Mouse (Mus musculus) olfactory bulb, adult 2 months (tissue): ENCODE results near the gene Msh5. TPM values are rescaled to one million over a fixed set of nuclear protein-coding genes. Genes with fewer than 3 reads are reported as not detected.
"Not testable (repeated sequence)": the region's sequence is repeated elsewhere in the genome, so short reads cannot be mapped to it uniquely, and the experiment has no call there.

ENCODE experiments used
- H3K27ac ChIP-seq: fragments of 200-500 bp; 2 replicates; pipeline ENCODE4 v1.5.1; 2012; ENCODE audit warnings: low read depth, low read length; ENCODE audit not compliant: insufficient read depth
- H3K4me1 ChIP-seq: fragments of 200-500 bp; 2 replicates; pipeline ENCODE4 v1.6.1; 2012; ENCODE audit warnings: low read length; ENCODE audit not compliant: control insufficient read depth, insufficient read depth
- H3K4me3 ChIP-seq: fragments of 200-500 bp; 2 replicates; pipeline ENCODE4 v1.5.1; 2012; ENCODE audit warnings: mild to moderate bottlenecking, low read depth, low read length, moderate library complexity; ENCODE audit not compliant: insufficient read depth
- CTCF ChIP-seq: fragments of 200-500 bp; IDR thresholded peaks from 2 replicates; pipeline ENCODE4 v1.5.1; 2012; ENCODE audit warnings: low read depth, mild to moderate bottlenecking, low read length, moderate library complexity; ENCODE audit not compliant: insufficient read depth
- POLR2A ChIP-seq: fragments of 200-500 bp; IDR thresholded peaks from 2 replicates; pipeline ENCODE4 v1.6.1; 2012; ENCODE audit warnings: mild to moderate bottlenecking, low read depth, low read length, moderate library complexity; ENCODE audit not compliant: insufficient read depth
- WGBS: fragments of 180-500 bp; shearing (Covaris S2); methylation state at CpG from one replicate; pipeline ENCODE4 v1.1.7; 2018; 5-methylcytosine and 5-hydroxymethylcytosine counted together
- polyA plus RNA-seq: library from polyadenylated mRNA; stranded (reverse); fragments of >200 nt; gene quantifications from 2 replicates; pipeline ENCODE4 v1.2.4, GENCODE M21; 2012; ENCODE audit warnings: low replicate concordance; ENCODE audit not compliant: missing spikeins, insufficient read depth, insufficient read length

The Msh5 gene
- polyA plus RNA-seq, 1 experiment: not detected

GRCm38 (mm10) chr17:35002153-35002865 is 44.2 kb downstream of the Msh5 start:
- Histone ChIP-seq H3K4me3 (peak overlapping the region; percentile 84), H3K4me1 (peaks cover 10% of the 10 kb centered on the region), H3K27ac (no peak overlapping the region)
- 6% methylated on average over 12 of the region's 12 CpGs for WGBS
- TF ChIP-seq POLR2A: no peak
- TF ChIP-seq CTCF: no peak

- no peak overlapping the region; the same call in 1 of the 2 replicates for H3K27ac ChIP-seq
- under 1% methylated on average over 35 of the region's 35 CpGs for WGBS
- H3K4me1 ChIP-seq: peaks cover 10% of the 10 kb centered on the region
- TF ChIP-seq CTCF: no peak
- TF ChIP-seq POLR2A: no peak
- peak overlapping the region; percentile 84 for H3K4me3 ChIP-seq
These were observed 44.9 kb downstream of the Msh5 start for GRCm38 (mm10) chr17:35001452-35002152.

GRCm38 (mm10) chr17:35000717-35001451 is 45.7 kb downstream of the Msh5 start, which contains the start of gene Vars:
TSS of gene Vars (plus strand) at chr17:35000987.
- peaks cover 10% of the 10 kb centered on the region for H3K4me1 ChIP-seq
- peak within 1 kb of the TSS; percentile 84 for H3K4me3 ChIP-seq
- TF ChIP-seq CTCF (no peak), POLR2A (peak; percentile 54)
- under 1% methylated on average over 83 of the region's 83 CpGs for WGBS
- H3K27ac ChIP-seq: peak within 1 kb of the TSS; percentile 59

GRCm38 (mm10) chr17:34999871-35000716 is 46.5 kb downstream of the Msh5 start:
- H3K27ac ChIP-seq: not testable (repeated sequence)

GRCm38 (mm10) chr17:34998526-34999430 is 47.8 kb downstream of the Msh5 start:
- 91% methylated on average over 15 of the region's 15 CpGs for WGBS
- H3K27ac ChIP-seq: no peak overlapping the region
- TF ChIP-seq POLR2A (no peak), CTCF (no peak)

More at GRCm38 (mm10) chr17:34999871-35000716, 46.5 kb downstream of the Msh5 start:
- H3K4me1 ChIP-seq: peaks cover 10% of the 10 kb centered on the region
- H3K4me3 ChIP-seq: peak overlapping the region; percentile 84
- WGBS: 18% methylated on average over 30 of the region's 32 CpGs

GRCm38 (mm10) chr17:34997142-34997483 is 49.4 kb downstream of the Msh5 start:
- Histone ChIP-seq H3K27ac (no peak overlapping the region), H3K4me1 (peaks cover 4% of the 10 kb centered on the region), H3K4me3 (no peak overlapping the region)
- TF ChIP-seq CTCF: no peak
- no peak for TF ChIP-seq POLR2A
- WGBS: 89% methylated on average over 5 of the region's 5 CpGs

More at GRCm38 (mm10) chr17:34998526-34999430, 47.8 kb downstream of the Msh5 start:
- Histone ChIP-seq H3K4me1 (peaks cover 10% of the 10 kb centered on the region), H3K4me3 (no peak overlapping the region)

- 92% methylated on average over 13 of the region's 14 CpGs for WGBS
- peaks cover 4% of the 10 kb centered on the region for H3K4me1 ChIP-seq
- no peak for TF ChIP-seq POLR2A
- TF ChIP-seq CTCF: no peak
- no peak overlapping the region for H3K4me3 ChIP-seq
- no peak overlapping the region for H3K27ac ChIP-seq
These were observed 50.0 kb downstream of the Msh5 start for GRCm38 (mm10) chr17:34996411-34997141.

GRCm38 (mm10) chr17:34995927-34996326 is 50.6 kb downstream of the Msh5 start:
- not testable (repeated sequence) for H3K4me1 ChIP-seq, H3K4me3 ChIP-seq, H3K27ac ChIP-seq
- 99% methylated on average over 4 of the region's 4 CpGs for WGBS

GRCm38 (mm10) chr17:34995192-34995591 is 51.4 kb downstream of the Msh5 start:
- not testable (repeated sequence) for H3K4me3 ChIP-seq, H3K27ac ChIP-seq, H3K4me1 ChIP-seq
- 90% methylated on average over 4 of the region's 4 CpGs for WGBS
